Mouse (Mus musculus) heart, embryonic 11.5 days (tissue): ENCODE measurements at regions not wholly inside any gene's neighbourhood (a gene's known extent, or its start where the extent isn't known, plus 50 kb on each side); places are given as distances from the start of the nearest gene placed in this dataset.

Experiments
- ATAC-seq: fragments of 200-750 bp; cut with Nextera tagmentation; replicated peaks from 2 replicates; pipeline ENCODE4 v1.8.0; 2017; ENCODE audit warnings: moderate library complexity; ENCODE audit not compliant: insufficient number of reproducible peaks, low FRiP score, low TSS enrichment
- H3K27ac ChIP-seq: fragments of 300-500 bp; sonication (generic); 2 replicates; pipeline ENCODE4 v1.5.1; 2014; ENCODE audit warnings: mild to moderate bottlenecking, low read depth, low read length
- H3K27me3 ChIP-seq: fragments of 300-500 bp; sonication (generic); 2 replicates; pipeline ENCODE4 v1.6.1; 2014; ENCODE audit warnings: mild to moderate bottlenecking, low read length, mixed read lengths; ENCODE audit not compliant: control insufficient read depth, insufficient read depth
- H3K36me3 ChIP-seq: fragments of 300-500 bp; sonication (generic); 2 replicates; pipeline ENCODE4 v1.6.1; 2014; ENCODE audit warnings: mild to moderate bottlenecking, low read length, moderate library complexity, mixed read lengths; ENCODE audit not compliant: control insufficient read depth, insufficient read depth
- H3K4me1 ChIP-seq: fragments of 300-500 bp; sonication (generic); 2 replicates; pipeline ENCODE4 v1.6.1; 2014; ENCODE audit warnings: low read length; ENCODE audit not compliant: control insufficient read depth, insufficient read depth
- H3K4me2 ChIP-seq: fragments of 300-500 bp; sonication (generic); 2 replicates; pipeline ENCODE4 v1.6.1; 2014; ENCODE audit warnings: mild to moderate bottlenecking, moderate library complexity
- H3K4me3 ChIP-seq: fragments of 300-500 bp; sonication (generic); 2 replicates; pipeline ENCODE4 v1.5.1; 2014; ENCODE audit warnings: low read depth, low read length
- H3K9ac ChIP-seq: fragments of 300-500 bp; sonication (generic); 2 replicates; pipeline ENCODE4 v1.6.1; 2014; ENCODE audit warnings: mild to moderate bottlenecking, low read depth, low read length, moderate library complexity
- H3K9me3 ChIP-seq: fragments of 300-500 bp; sonication (generic); replicated peaks from 2 replicates; pipeline ENCODE4 v1.6.1; 2016; ENCODE audit warnings: low read length; ENCODE audit not compliant: control insufficient read depth
- WGBS: fragments of 180-500 bp; shearing (Covaris S2); extraction: QIAGEN DNeasy Blood & Tissue Kit; methylation state at CpG from one replicate; pipeline ENCODE4 v1.1.7; 2014; ENCODE audit not compliant: insufficient replicate concordance; 5-methylcytosine and 5-hydroxymethylcytosine counted together

DNA sequence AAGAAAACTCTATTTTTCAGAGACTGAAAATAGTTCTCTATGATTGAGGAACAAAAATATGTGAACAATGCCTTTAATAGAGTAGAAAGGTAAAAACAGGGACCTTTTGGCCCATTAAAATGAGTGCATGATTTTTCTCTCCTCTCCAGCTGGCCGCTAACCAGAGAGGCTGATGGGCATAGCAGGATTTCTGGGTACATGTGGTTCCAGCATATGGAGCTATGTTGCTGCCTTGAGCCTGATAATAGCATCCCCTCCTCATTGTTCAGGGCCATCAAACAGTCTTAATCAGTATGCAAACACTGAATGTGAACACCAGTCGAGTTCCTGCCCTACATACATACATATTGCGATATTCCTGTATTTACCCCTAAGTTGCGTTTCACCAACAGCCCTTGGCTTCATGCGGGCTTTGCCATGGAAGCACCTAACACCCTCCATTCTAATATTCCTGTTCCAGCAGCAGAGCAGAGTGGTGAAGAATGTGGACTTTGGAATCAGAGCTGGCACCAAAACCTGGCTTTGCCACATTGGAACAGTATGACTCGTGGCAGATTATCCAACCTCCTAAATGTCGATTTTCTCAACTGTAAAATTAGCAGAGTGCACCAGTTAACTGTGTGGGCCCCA lies 127.9 kb upstream of the Bdnf start:
- H3K9ac ChIP-seq = no peak overlapping the region
- H3K36me3 ChIP-seq = no peaks in the 10 kb centered on the region
- no peaks in the 10 kb centered on the region for H3K4me1 ChIP-seq
- ATAC-seq = no peak
- H3K9me3 ChIP-seq = no peaks in the 10 kb centered on the region
- H3K4me3 ChIP-seq = no peak overlapping the region
- H3K4me2 ChIP-seq = no peak overlapping the region
- 79% methylated on average over 7 of the region's 7 CpGs for WGBS
- no peak overlapping the region for H3K27ac ChIP-seq
- no peaks in the 10 kb centered on the region for H3K27me3 ChIP-seq

DNA sequence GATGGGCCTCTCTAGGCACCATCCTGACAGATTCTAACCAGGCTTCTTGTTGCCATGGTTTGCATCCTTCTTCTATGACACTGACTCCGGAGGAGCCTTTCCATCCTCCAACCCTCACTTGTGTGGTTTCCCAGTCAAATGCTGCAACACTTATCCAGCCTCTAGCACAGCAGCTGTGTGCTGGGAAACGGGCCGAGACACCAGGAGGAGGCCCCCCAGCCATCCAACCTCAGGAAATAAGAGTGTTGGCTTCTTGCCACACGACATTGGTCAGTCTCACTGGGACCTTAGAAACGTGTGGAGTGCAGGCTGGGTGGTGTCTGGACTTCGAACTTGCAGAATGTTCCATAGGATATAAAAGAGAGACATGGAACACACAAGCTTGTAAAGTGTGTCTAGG lies 119.9 kb upstream of the Bdnf start:
- Histone ChIP-seq H3K27ac (no peak overlapping the region), H3K36me3 (no peaks in the 10 kb centered on the region), H3K9me3 (no peaks in the 10 kb centered on the region), H3K27me3 (no peaks in the 10 kb centered on the region), H3K9ac (no peak overlapping the region), H3K4me3 (no peak overlapping the region), H3K4me1 (no peaks in the 10 kb centered on the region), H3K4me2 (no peak overlapping the region)
- WGBS = 70% methylated on average over 6 of the region's 6 CpGs
- ATAC-seq = no peak

DNA sequence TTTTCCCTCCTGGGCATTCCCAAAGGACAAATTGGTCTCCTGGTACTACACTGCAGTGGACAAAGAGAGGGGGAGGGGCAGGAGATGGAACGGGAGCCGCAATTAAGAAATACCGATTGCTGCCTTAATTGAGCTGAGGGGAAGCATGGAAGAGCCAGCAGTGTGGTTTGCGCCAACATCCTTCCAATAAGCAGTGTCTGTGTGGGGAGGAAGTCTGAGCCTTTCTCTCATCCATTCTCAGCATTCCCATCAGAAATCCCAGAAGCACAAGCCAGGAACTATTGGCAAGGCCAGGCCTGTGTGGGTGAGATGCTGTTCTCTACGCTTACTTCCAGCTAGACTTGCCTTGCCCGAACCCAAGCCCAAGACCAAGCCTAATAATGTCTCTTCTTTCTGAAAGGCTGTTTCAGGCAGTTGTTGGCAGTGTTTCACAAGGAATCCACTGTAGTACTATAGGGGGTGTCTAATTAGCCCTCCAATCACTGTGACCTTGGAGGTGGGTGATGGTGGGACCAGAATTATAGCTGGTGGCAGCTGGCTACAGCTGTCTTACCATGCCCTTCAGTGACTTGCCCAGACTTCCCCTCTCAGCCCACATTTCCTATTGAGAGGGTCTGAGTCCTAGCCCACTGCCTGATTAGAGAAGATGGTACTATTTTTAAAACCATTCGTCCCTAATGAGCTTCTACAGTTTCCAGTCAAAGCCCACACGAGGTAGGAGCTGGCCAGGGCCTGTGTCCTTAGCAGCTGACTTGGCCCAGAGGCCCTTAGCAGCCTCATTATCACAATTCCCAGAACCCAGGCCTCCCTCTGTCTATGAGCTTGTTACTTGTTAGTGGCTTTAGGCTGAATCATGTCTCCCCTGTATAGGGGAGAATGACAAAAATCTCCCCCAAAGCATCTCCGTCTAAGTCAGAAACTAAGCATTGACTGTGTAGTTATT lies 115.1 kb upstream of the Bdnf start:
- Histone ChIP-seq H3K9ac (no peak overlapping the region), H3K9me3 (no peaks in the 10 kb centered on the region), H3K27me3 (no peaks in the 10 kb centered on the region), H3K4me3 (no peak overlapping the region), H3K4me1 (no peaks in the 10 kb centered on the region), H3K4me2 (no peak overlapping the region), H3K36me3 (no peaks in the 10 kb centered on the region), H3K27ac (no peak overlapping the region)
- ATAC-seq = no peak
- WGBS = 77% methylated on average over 9 of the region's 9 CpGs

DNA sequence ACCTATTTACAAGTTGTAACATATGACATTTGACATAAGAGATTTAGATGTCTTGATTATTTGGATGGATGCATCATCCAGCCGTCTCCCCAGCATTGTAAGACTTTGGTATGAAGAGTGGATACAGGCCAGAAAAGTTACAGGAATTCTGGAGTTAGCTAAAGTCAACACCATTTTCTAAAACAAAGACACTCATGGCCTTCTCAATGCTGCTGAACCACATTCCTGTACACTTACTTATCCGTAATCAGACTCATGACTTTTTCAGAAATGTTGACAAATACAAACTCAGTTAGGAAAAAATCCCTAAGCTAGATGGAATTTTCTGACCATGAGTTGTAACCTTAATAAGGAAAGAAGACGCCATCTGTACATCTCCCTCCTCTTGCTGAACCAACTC lies 111.5 kb upstream of the Bdnf start:
- WGBS = 65% methylated on average over 3 of the region's 3 CpGs
- Histone ChIP-seq H3K4me3 (no peak overlapping the region), H3K9ac (no peak overlapping the region), H3K4me2 (no peak overlapping the region), H3K27me3 (no peaks in the 10 kb centered on the region), H3K4me1 (no peaks in the 10 kb centered on the region), H3K9me3 (no peaks in the 10 kb centered on the region), H3K27ac (no peak overlapping the region), H3K36me3 (no peaks in the 10 kb centered on the region)
- no peak for ATAC-seq

DNA sequence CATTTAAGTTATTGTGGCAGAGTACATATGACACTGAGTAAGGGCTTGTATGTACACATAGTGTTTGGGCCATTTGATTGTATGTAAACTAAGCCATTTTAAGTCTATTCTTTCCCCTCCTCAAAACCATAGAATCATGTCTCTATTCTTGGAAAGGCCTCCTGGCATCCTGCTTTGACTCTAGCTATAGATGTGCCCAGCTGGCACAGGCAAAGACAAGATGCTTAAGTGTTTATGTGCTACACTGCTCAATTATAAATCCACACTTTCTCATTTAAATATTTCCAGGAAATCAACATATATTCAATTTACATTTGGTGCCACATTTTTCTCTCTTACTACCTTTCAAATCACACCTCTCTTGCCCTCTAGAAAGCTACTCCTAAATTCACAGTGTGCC lies 97.6 kb upstream of the Bdnf start:
- Histone ChIP-seq H3K9ac (no peak overlapping the region), H3K4me2 (no peak overlapping the region), H3K4me3 (no peak overlapping the region), H3K9me3 (no peaks in the 10 kb centered on the region), H3K27ac (no peak overlapping the region), H3K27me3 (no peaks in the 10 kb centered on the region), H3K4me1 (no peaks in the 10 kb centered on the region), H3K36me3 (no peaks in the 10 kb centered on the region)
- ATAC-seq = no peak

DNA sequence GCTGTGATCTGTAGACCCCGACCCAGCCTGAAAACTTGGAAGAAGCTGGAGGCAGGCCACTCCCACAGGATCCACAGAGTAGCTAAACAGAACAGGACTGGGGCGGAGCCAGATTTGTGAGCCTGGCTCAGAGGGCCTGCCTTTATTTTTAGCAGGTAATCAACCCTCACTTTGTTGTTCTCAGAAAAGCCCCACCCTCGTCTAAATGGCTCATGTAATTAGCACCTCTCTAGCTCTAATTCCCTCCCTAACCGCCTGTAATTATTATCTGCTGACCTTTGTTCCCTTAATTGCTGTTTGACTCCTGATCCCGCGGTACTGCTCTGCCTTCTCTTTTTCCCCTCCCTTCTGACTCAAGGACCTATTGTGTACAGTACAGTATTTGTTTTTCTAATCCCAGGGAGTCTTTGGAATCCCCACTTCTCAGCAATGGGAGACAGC lies 95.6 kb upstream of the Bdnf start:
- no peak overlapping the region for H3K27ac ChIP-seq
- H3K36me3 ChIP-seq = no peaks in the 10 kb centered on the region
- H3K4me2 ChIP-seq = peak overlapping the region; percentile 40
- no peak overlapping the region for H3K9ac ChIP-seq
- H3K27me3 ChIP-seq = no peaks in the 10 kb centered on the region
- WGBS = 4% methylated on average over 6 of the region's 6 CpGs
- peak; percentile 39; the same call in 1 of the 2 replicates for ATAC-seq
- H3K4me3 ChIP-seq = no peak overlapping the region
- H3K9me3 ChIP-seq = no peaks in the 10 kb centered on the region
- no peaks in the 10 kb centered on the region for H3K4me1 ChIP-seq

DNA sequence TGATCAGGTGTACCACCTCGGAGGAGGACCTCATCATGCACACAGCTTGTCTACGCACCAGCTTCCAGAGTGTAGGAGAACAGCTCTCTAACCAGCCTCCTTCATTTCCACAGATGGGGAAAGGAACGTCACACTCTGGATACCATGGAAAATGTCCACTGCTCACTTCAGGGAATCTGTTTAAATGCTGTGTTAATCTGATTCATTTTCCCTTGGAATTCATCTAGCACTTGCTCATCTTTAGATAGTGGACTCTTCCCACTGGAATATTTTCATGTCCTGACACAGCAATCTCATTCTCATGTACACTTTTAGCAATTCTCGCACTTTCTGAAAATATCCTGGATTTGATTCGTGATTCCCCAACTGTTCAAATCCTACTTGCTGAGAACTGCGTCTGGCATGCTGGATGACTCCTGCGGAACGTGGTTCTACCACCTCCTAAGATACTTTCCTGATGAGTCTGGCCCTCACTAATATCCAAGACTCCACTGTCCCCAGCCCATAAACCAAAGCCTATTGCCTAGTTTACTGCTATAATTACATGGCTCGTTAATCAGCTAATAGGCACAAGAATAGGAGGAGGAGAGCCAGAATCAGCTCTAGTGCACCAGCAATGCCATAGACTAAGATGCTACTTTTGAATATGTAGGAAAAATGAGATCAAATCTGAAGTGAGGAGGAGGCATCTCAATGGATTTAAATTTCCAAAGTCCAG lies 56.0 kb upstream of the Bdnf start:
- no peak overlapping the region for H3K9ac ChIP-seq
- H3K4me3 ChIP-seq = no peak overlapping the region
- no peak for ATAC-seq
- H3K27ac ChIP-seq = no peak overlapping the region
- H3K9me3 ChIP-seq = no peaks in the 10 kb centered on the region
- H3K4me2 ChIP-seq = no peak overlapping the region
- WGBS = 81% methylated on average over 9 of the region's 9 CpGs
- no peaks in the 10 kb centered on the region for H3K4me1 ChIP-seq
- no peaks in the 10 kb centered on the region for H3K36me3 ChIP-seq
- H3K27me3 ChIP-seq = no peaks in the 10 kb centered on the region

DNA sequence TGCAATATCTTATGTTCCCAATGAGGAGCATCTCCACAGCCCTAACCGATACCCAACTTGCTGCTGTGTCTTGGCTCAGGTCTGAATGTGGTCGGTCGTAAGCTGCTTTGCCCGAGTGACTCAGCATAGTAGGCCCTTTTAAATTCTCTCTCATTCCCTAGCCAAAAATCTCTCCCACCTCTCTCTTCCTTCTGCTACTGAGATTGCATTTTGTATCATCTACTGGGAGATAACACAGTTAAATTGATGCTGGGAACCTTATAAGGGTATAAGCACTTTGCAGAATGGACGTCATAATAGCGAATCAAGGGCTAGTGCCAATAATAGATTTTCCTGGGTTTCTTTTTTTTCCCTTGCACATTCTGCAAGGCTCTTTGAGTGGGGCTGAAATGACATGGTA lies 54.8 kb upstream of the Bdnf start:
- Histone ChIP-seq H3K27ac (no peak overlapping the region), H3K36me3 (no peaks in the 10 kb centered on the region), H3K4me3 (no peak overlapping the region), H3K4me2 (no peak overlapping the region), H3K9ac (no peak overlapping the region), H3K27me3 (no peaks in the 10 kb centered on the region), H3K9me3 (no peaks in the 10 kb centered on the region), H3K4me1 (no peaks in the 10 kb centered on the region)
- no peak for ATAC-seq
- WGBS = 76% methylated on average over 6 of the region's 6 CpGs
